Mouse (Mus musculus): ENCODE measurements around the gene Scnm1. TPM values are rescaled to one million over a fixed set of nuclear protein-coding genes. Genes with fewer than 3 reads are reported as not detected.
A peak's percentile ranks its signal among the peaks of the same experiment; 100 is the strongest.

The Scnm1 gene
- 46.7 and 50.8 TPM in 2 replicates for polyA plus RNA-seq (2012; rRNA removed)

DNA sequence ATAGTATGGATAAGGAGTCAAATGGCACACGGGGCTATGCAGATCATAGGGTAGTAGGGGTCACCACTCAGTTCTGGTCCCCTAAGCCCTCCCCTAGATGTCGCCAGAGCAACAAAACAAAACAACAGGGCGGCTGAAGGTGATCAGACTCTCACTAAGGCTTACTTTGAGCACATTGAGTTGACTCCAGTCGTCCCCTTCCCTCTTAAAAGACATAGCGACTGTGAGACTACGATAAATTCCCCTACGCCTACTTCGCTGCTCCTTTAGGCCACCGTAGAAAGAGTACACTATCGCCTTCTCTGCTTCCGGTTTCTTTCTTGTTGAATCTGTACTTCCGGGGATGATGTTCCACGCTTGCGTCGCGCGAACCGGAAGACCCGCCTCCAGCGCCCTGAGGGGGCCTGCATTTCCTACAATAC is at the start of gene Scnm1, which contains the start of gene Lysmd1:
Gene Scnm1, minus strand, starts transcription at position 332 of the 422 bp plus-strand sequence.
Gene Lysmd1, plus strand, starts transcription at position 409 of the 422 bp plus-strand sequence.
- Histone ChIP-seq H3K27ac (ENCODE audit: insufficient read depth, low read depth, low read length) (peak within 1 kb of the TSS; percentile 93), H3K36me3 (ENCODE audit: control insufficient read depth, insufficient read depth, low read length) (no peaks in the 10 kb centered on the region), H3K4me3 (ENCODE audit: insufficient read depth, low read depth, low read length) (peak within 1 kb of the TSS; percentile 96), H3K27me3 (replicated peaks; ENCODE audit: control insufficient read depth, insufficient read depth, low read length) (no peaks in the 10 kb centered on the region), H3K4me1 (ENCODE audit: control insufficient read depth, insufficient read depth, low read length) (peaks cover 4% of the 10 kb centered on the region)
- TF ChIP-seq CTCF (conservative IDR thresholded peaks at IDR 0.05; ENCODE audit: insufficient read depth, insufficient read length, low read depth, low read length) (0 out of 2 replicates have a peak, but pooled peaks have one; percentile 24), POLR2A (IDR thresholded peaks at IDR 0.05; ENCODE audit: low read depth, low read length) (no peak)
- DNase-seq, result peak; percentile 97
- under 1% methylated on average over 20 of the region's 20 CpGs for WGBS

DNA sequence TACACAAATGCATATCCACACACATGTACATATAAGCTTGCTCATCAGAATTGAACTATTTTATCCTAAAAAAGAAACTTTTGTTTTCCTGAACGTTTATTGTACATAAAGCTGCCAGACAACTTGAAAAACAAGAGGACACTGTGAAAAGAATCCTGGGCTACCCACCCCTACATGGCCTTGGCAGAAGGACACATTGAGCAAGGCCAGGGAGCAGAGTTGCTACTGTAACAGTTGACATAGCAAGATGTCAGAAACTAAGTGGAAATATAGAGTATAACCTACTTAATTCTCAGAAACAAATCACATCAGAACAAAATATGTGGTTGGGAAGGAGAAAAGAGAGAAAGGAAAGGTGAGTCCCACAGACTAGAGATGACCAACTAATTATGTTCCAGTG is 48.0 kb upstream of the Scnm1 start:
- DNase-seq, result no peak
- H3K27ac ChIP-seq (ENCODE audit: insufficient read depth, low read depth, low read length), result no peak overlapping the region
- H3K27me3 ChIP-seq (replicated peaks; ENCODE audit: control insufficient read depth, insufficient read depth, low read length), result no peaks in the 10 kb centered on the region
- no peak overlapping the region for H3K4me3 ChIP-seq (ENCODE audit: insufficient read depth, low read depth, low read length)
- 60% methylated on average over 1 of the region's 1 CpGs for WGBS
- H3K4me1 ChIP-seq (ENCODE audit: control insufficient read depth, insufficient read depth, low read length), result no peaks in the 10 kb centered on the region
- H3K36me3 ChIP-seq (ENCODE audit: control insufficient read depth, insufficient read depth, low read length), result no peaks in the 10 kb centered on the region; the same call in none of the 2 replicates
- TF ChIP-seq CTCF (conservative IDR thresholded peaks at IDR 0.05; ENCODE audit: insufficient read depth, insufficient read length, low read depth, low read length) (no peak), POLR2A (IDR thresholded peaks at IDR 0.05; ENCODE audit: low read depth, low read length) (no peak)

- Histone ChIP-seq H3K36me3 (ENCODE audit: control insufficient read depth, insufficient read depth, low read length) (no peaks in the 10 kb centered on the region; the same call in none of the 2 replicates), H3K27me3 (replicated peaks; ENCODE audit: control insufficient read depth, insufficient read depth, low read length) (no peaks in the 10 kb centered on the region), H3K4me1 (ENCODE audit: control insufficient read depth, insufficient read depth, low read length) (no peaks in the 10 kb centered on the region), H3K4me3 (ENCODE audit: insufficient read depth, low read depth, low read length) (no peak overlapping the region), H3K27ac (ENCODE audit: insufficient read depth, low read depth, low read length) (no peak overlapping the region)
- TF ChIP-seq POLR2A (IDR thresholded peaks at IDR 0.05; ENCODE audit: low read depth, low read length), result no peak
- 31% methylated on average over 3 of the region's 3 CpGs for WGBS
- DNase-seq, result no peak
Observed at GRCm38 (mm10) chr3:95179890-95180289, 46.1 kb upstream of the Scnm1 start.

- Histone ChIP-seq H3K4me3 (ENCODE audit: insufficient read depth, low read depth, low read length) (no peak overlapping the region), H3K4me1 (ENCODE audit: control insufficient read depth, insufficient read depth, low read length) (peaks cover 2% of the 10 kb centered on the region; the same call in 1 of the 2 replicates), H3K27ac (ENCODE audit: insufficient read depth, low read depth, low read length) (no peak overlapping the region), H3K27me3 (replicated peaks; ENCODE audit: control insufficient read depth, insufficient read depth, low read length) (no peaks in the 10 kb centered on the region), H3K36me3 (ENCODE audit: control insufficient read depth, insufficient read depth, low read length) (no peaks in the 10 kb centered on the region; the same call in none of the 2 replicates)
- 92% methylated on average over 5 of the region's 5 CpGs for WGBS
- no peak for DNase-seq
- TF ChIP-seq POLR2A (IDR thresholded peaks at IDR 0.05; ENCODE audit: low read depth, low read length) (no peak), CTCF (conservative IDR thresholded peaks at IDR 0.05; ENCODE audit: insufficient read depth, insufficient read length, low read depth, low read length) (no peak)
Observed at GRCm38 (mm10) chr3:95178948-95179347, 45.1 kb upstream of the Scnm1 start.

DNA sequence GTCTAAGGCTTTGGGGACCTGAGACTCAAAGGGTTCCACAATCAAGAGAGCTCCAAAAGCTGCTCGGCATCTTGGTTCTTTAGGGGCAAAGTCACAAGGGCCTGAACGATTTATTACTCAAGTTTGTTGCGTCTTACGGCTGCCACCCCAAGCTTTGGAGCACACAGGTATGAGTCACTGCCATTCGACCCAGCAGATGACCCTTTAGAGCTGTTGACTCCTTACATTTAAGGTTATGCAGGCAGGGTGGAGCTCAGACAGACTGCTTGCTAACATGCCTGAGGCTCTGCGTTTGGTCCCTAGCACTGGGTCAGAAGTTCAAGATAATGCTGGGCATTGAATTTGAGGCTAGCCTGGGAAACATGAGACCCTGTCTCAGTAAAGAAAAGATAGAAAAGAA is 43.8 kb upstream of the Scnm1 start:
- Histone ChIP-seq H3K4me1 (ENCODE audit: control insufficient read depth, insufficient read depth, low read length) (peaks cover 3% of the 10 kb centered on the region; the same call in 1 of the 2 replicates), H3K27ac (ENCODE audit: insufficient read depth, low read depth, low read length) (no peak overlapping the region), H3K27me3 (replicated peaks; ENCODE audit: control insufficient read depth, insufficient read depth, low read length) (no peaks in the 10 kb centered on the region; the same call in 1 of the 2 replicates), H3K4me3 (ENCODE audit: insufficient read depth, low read depth, low read length) (no peak overlapping the region), H3K36me3 (ENCODE audit: control insufficient read depth, insufficient read depth, low read length) (no peaks in the 10 kb centered on the region; the same call in none of the 2 replicates)
- WGBS, result 71% methylated on average over 6 of the region's 6 CpGs
- no peak for TF ChIP-seq CTCF (conservative IDR thresholded peaks at IDR 0.05; ENCODE audit: insufficient read depth, insufficient read length, low read depth, low read length)
- TF ChIP-seq POLR2A (IDR thresholded peaks at IDR 0.05; ENCODE audit: low read depth, low read length), result no peak
- no peak for DNase-seq

GRCm38 (mm10) chr3:95176500-95176899 is 42.7 kb upstream of the Scnm1 start:
- no peak for DNase-seq
- Histone ChIP-seq H3K4me3 (ENCODE audit: insufficient read depth, low read depth, low read length) (no peak overlapping the region), H3K27ac (ENCODE audit: insufficient read depth, low read depth, low read length) (no peak overlapping the region), H3K27me3 (replicated peaks; ENCODE audit: control insufficient read depth, insufficient read depth, low read length) (no peaks in the 10 kb centered on the region; the same call in 1 of the 2 replicates), H3K4me1 (ENCODE audit: control insufficient read depth, insufficient read depth, low read length) (peaks cover 3% of the 10 kb centered on the region; the same call in 1 of the 2 replicates), H3K36me3 (ENCODE audit: control insufficient read depth, insufficient read depth, low read length) (no peaks in the 10 kb centered on the region; the same call in 1 of the 2 replicates)
- WGBS, result 80% methylated on average over 3 of the region's 3 CpGs
- no peak for TF ChIP-seq CTCF (conservative IDR thresholded peaks at IDR 0.05; ENCODE audit: insufficient read depth, insufficient read length, low read depth, low read length)
- TF ChIP-seq POLR2A (IDR thresholded peaks at IDR 0.05; ENCODE audit: low read depth, low read length), result no peak

- TF ChIP-seq CTCF (conservative IDR thresholded peaks at IDR 0.05; ENCODE audit: insufficient read depth, insufficient read length, low read depth, low read length) (peak; percentile 90), POLR2A (IDR thresholded peaks at IDR 0.05; ENCODE audit: low read depth, low read length) (no peak)
- peak; percentile 89 for DNase-seq
Observed at GRCm38 (mm10) chr3:95174011-95174592, 40.3 kb upstream of the Scnm1 start.

More at GRCm38 (mm10) chr3:95174011-95174592, 40.3 kb upstream of the Scnm1 start:
- 9% methylated on average over 16 of the region's 16 CpGs for WGBS
- peaks cover 3% of the 10 kb centered on the region; the same call in 1 of the 2 replicates for H3K4me1 ChIP-seq (ENCODE audit: control insufficient read depth, insufficient read depth, low read length)
- no peak overlapping the region for H3K27ac ChIP-seq (ENCODE audit: insufficient read depth, low read depth, low read length)
- peak overlapping the region; percentile 20; the same call in 1 of the 2 replicates for H3K4me3 ChIP-seq (ENCODE audit: insufficient read depth, low read depth, low read length)
- no peaks in the 10 kb centered on the region; the same call in 1 of the 2 replicates for H3K27me3 ChIP-seq (replicated peaks; ENCODE audit: control insufficient read depth, insufficient read depth, low read length)
- H3K36me3 ChIP-seq (ENCODE audit: control insufficient read depth, insufficient read depth, low read length), result no peaks in the 10 kb centered on the region

All from kidney, adult 2 months (tissue).